Mouse (Mus musculus): ENCODE results near the gene Stk32b.

Gene Stk32b

DNA sequence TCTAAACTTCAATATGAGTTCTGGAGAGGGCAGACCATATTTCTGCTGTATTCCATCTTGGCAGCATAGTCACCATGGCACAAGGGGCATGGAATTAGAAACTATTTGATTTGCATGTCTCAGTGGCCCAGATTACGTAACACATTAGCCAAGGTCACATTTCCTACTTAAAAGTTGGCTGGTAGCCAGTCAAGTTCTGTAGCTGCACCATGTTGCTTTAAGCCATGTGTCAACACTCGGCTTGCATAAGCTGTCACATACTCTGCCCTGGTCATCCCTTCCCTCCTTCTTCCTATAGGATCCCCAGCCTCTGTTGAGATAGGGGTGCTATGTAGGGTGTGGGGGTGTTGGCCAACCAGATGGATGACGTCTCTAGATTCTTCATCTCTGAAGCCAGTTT, 196.5 kb downstream of the Stk32b start:
- no peak for DNase-seq (ENCODE audit: low spot score in 2 of 2)

DNA sequence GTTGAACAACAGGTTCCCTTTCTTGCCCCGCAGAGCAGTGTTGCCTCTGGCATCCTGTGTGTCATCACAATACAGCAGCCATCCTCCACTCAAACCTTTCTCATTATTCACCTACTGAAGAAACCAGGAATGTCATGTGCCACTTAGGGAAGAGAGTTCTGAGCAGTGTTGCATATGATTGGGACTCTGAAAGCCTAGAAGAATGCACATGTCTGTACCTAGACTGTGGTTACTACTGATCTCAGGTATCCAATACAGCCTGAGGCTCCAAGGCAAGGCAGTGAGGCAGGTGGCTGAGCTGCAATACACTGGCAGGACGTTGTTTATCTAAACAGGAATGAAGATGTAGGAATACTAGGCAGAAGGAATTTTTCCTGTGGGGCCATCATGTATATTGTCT, 204.5 kb downstream of the Stk32b start:
- DNase-seq (ENCODE audit: low spot score in 2 of 2), result no peak

DNA sequence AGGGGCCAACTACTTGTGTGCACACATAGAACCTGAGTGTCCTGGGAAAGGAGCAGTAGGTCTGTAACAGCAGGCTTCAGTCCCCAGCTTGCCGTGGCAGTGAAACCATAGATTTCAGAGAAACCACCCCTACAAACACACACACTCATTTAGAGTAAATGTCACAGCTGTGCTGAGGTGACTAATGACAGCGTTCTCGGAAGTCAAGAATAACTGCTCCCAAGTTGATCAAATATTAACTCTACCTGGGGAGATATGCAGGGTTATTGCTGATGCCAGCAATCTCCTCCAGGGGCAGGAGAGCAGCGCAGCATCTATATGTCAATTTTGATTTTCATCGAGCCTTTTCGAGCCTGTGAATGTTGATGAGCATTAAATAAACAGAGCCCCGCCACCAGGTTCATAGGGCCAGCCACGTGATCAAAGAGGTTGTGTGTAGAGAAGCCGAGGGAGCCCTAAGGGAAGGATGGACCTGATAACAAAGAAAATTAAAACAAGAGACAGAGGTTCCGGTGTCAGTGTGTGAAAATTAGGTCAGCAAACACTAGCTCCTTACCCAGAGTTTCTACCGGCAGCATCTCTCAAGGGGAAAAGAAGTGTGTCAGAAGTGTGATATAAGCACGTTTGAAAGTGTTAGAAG, 210.0 kb downstream of the Stk32b start:
- no peak for DNase-seq (ENCODE audit: low spot score in 2 of 2)

DNA sequence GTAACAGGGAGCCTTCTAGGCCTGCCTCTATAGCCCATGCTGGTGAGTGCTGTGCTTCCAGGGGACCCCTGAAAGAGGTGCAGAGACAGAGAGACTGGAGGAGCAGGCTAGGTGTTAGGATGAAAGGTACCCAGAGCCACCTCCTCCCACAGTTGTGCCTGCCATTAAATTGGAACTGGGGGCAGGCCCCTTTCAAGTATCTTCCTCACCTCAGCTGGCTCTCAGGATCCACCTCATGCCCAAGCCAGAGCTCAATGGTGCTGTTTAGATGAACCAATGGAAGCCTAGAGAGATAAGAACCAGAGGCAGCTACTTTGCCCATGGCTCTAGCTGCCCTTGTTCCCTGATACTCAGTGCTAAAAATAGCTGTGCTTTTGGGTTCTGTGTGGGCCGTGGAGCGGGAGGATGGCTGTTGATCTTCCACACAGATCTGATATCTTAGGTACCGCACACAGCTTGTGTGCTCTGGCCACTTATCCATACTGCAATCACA, 221.9 kb downstream of the Stk32b start:
- DNase-seq (ENCODE audit: low spot score in 2 of 2), result no peak

DNA sequence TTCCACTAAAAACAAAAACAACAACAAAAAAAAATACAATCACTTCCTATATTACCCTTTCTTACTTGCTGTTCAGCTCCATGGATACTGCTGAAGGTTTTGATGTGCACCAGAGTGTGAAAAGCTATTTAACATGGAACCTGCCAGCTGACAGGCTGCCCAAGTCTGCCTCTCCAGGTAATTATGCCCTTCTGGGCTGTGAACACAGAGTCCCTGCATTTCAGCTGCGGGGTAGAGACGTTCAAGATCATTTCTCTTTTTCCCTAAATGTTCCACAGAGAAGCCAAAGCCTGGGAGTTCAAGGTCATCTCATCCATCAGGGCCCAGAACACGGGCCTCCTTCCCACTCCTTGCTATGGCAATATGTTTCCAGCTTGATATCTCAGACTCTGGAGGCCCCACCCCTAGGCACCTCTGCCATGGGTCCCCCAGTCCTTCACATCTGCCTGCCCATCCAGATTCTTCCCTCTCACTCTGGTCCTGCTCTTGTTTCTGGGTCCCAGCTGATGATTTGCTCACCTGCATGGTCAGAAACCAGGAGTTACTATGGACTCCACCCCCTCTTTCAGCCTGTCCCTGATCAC, 244.9 kb downstream of the Stk32b start:
- no peak for DNase-seq (ENCODE audit: low spot score in 2 of 2)

DNA sequence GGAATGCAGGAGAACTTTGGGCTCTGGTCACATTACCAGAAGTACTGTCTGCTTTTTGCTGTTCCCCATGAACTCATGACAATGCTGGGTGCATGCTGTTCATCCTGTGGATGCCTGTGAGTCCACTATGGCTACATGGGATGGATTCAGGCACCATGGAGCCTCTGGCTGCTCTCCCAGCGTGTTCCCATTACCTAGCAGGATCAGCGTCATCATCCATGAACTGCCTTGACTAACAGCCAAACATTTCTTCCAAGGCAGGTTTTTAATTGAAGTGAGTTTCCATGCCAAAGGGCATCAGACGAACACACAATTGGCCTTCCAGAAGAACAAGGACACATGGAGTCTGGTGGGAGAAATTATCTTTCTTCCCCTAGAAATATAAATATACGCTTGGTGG, 245.4 kb downstream of the Stk32b start:
- no peak for DNase-seq (ENCODE audit: low spot score in 2 of 2)

DNA sequence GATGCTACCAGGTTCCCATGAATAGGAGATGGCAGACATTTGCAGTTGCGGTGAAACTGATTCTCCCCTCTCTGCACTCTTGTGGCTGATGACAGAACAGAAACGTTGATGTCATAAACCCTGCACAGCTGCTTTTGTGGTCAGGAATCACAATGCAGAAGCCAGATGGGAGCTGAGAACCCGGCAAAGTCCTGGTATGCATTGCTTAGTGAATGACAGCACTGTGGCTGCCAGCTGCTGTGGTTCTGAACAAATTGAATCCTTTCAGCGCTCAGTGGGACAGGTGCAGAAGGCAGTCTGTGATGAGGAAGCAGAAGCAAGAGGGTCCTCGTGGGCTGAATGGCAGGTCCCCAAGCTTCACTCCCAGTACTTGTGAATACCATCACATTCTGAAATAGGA, 247.9 kb downstream of the Stk32b start:
- DNase-seq (ENCODE audit: low spot score in 2 of 2), result no peak

DNA sequence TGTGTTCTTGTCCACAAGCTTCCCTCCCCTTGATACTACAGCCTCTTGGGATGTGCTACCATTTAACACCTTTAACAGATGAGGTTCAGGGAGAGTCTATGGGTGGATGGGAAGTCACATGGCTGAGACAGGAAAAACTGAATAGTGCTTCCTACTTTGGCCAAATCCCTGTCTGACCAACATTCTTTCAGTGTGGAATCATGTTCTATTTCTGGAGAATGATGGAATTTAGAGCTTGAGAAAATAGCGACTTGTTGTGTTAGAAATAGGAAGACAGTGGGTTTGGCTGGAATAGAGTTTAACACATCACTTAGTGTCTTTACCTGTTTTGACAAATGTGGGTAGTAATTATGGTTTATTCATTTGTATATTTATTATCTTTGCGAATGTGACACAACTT, 249.3 kb downstream of the Stk32b start:
- no peak for DNase-seq (ENCODE audit: low spot score in 2 of 2)

DNA sequence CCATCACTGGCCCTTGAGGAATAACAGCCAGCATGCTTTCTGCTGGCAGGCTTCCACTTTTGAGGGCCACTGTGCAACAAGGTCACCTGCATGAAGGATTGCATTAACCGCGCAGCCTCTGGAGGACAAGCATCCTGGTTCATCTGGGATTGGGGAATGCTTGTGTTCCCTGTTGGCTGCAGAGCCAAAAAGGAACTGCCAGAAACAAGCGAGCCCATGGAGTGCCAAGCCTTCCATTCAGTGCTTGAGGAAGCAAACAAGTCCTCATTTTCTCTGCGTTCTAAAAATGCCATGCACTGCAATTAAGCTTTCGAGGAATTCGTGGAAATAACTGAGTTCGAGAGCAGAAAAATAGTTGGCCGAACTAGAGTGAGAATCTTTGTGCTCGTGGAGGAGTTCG, 251.5 kb downstream of the Stk32b start:
- DNase-seq (ENCODE audit: low spot score in 2 of 2), result no peak

DNA sequence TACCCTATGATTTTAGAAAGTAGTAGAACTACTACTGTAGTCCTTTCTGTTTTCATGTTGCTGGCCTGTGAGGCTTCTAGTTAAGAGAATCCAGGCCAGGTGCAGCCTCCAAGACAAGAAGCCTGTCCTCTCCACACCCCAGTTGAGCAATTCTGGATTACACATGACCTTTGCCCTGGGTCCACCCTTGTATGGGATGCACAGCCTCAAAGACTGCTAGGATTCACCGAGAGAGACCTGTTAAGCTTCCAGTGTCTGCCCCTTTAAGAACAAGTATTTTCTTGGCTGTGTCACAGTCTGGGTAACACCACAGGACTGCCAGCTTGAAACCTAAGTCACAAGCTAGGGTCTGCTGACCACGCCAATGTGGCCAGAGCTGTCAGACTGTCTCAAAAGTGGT, 258.7 kb downstream of the Stk32b start:
- DNase-seq (ENCODE audit: low spot score in 2 of 2), result no peak

DNA sequence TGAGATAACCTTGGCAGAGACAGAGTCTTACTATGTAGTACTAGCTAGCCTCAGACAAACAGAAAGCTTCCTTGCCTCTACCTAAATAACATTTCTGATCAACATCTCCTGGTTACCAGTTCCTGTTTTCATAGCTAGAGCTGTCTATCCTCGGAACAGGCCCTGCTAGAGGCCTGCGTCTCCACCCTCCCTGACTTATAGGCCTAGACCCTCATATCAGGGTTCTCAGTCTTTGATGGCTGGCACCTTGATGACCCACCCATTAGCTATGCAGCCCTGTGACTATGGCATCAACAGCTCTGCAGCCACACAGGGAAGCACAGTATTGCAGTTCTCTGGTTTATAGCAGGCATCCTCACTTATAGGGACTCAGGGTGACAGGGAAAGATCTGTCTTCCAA, 259.1 kb downstream of the Stk32b start:
- no peak for DNase-seq (ENCODE audit: low spot score in 2 of 2)

DNA sequence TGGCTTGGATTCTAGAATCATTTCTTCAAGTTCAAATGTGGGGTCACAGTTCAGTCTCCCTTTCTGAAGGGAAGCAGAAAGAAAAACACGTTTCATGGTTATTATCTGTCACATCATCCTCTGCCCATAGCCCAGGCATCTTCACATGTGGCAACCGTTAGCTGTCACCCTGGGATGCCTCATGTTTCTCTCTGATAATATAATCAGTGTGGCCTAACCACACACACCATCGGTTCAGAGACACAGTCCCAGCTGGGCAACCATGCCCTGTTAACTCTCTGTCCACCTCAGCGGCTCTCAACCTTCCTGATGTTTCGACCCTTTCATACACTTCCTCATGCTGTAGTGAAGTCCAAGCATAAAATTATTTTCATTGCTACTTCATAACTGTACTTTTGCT, 259.8 kb downstream of the Stk32b start:
- DNase-seq (ENCODE audit: low spot score in 2 of 2), result no peak

DNA sequence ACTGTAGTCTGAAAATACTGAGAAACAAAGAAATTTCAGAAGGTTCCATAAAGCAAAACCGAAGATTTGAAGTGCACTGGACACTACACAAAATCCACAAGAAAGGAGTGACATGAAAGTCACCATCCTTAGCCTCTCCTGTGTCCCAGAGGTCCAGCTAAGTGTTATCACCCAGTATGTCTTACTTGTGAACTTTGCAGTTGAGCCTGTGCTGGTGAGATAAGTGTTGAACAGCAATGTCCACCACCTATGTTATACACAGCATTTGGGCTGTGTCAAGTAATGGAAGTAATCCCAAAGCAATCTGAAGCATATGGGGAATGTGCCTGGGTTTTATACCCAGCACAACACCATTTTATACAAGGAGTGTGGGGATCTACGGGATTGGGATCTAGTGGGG, 260.4 kb downstream of the Stk32b start:
- no peak for DNase-seq (ENCODE audit: low spot score in 2 of 2)

DNA sequence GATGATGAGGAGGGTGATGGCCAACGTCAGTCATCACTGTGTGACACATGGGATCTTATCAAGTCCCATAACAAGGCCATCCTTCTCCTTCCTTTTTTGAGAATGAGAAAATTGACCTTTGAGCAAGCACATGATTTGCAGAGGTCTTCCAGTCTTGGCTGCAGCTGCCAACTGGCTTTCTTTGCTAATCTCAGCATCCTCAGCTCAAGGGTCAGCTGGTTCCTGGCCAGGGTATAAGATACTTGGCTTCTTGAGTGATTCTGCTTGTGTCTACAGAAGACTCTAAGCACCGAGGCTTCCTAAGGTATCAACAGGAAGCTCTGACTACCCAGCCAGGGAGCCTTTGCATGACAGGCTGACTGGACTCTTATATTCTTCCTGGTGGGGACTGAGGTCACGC, 269.4 kb downstream of the Stk32b start:
- DNase-seq (ENCODE audit: low spot score in 2 of 2), result no peak

DNA sequence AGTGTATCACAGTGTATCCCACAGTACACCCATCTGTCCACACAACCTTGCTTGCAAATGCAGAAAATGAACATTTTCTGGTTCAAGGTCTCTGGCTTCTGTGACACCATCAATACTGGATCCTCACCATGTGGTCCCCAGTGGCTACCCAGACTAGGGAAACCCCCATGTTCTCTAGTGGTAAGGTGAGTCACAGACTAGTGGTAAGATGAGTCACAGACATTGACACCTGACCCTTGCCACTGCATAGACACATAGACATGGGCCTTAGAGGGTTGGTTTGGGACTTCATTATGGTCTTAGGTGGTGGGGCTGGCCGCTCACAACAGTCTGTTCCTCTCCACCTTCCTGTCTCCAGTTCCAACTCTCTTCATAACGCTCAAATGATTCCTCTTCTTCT, 274.2 kb downstream of the Stk32b start:
- DNase-seq (ENCODE audit: low spot score in 2 of 2), result no peak

DNA sequence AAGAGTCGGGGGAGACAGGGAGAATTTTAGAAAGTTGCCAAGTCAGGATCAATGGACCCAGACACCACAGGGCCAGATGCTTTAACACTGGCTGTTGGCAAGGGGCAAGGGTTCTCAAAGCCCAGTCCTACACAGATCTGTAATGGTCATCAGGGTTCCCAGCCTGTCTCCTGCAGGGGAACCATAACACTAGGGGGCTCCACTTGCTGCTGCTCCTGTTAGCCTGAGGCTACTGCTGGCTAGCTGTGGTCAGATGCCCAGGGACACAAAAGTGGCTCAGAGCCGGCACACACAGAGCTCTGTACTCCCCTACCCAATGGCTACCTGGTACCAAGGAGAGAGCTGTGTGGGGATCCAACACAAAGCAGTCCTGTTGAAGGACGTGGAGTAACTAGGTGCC, 281.6 kb downstream of the Stk32b start:
- DNase-seq (ENCODE audit: low spot score in 2 of 2), result no peak

DNA sequence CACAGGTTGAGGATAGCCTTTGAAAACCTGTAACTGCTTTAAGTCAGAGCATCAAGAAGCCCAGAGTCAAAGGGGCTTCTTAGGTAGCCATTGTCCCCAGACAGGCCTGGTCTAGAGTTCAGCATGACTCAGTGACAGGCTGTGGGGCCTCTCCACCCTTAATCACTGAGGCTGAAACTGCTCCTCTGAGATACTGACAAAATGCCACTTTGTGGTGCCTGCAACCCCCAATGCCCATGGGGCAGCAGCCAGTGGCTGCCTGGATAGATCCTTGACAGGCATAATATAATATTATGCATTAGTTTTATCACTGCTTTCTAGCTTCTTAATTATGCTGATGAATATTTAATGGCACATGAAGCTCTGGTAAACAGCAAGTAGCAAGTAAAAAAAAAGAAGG, 289.8 kb downstream of the Stk32b start:
- no peak for DNase-seq (ENCODE audit: low spot score in 2 of 2)

DNA sequence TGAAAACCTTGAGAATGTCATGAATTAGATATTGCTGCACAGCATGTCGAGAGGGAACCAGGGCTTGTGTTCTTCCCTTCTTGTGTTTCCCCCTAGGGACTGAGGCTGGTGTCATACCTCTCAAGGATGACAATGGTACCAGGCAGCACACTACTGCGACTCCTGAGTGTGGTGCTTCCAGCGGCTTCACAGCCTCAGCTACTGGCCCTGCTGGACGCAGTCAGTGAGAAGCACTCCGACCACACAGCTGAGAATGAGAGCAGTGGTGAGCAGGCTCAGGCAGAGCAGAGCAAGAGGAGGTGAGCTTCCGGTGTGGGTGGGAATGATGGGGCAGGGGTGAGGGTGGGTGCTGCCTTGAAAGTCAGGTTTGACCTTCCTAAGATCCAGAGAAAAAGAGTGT, 297.9 kb downstream of the Stk32b start:
- no peak for DNase-seq (ENCODE audit: low spot score in 2 of 2)
